Mouse (Mus musculus): ENCODE measurements around the gene Fam216a.

DNA sequence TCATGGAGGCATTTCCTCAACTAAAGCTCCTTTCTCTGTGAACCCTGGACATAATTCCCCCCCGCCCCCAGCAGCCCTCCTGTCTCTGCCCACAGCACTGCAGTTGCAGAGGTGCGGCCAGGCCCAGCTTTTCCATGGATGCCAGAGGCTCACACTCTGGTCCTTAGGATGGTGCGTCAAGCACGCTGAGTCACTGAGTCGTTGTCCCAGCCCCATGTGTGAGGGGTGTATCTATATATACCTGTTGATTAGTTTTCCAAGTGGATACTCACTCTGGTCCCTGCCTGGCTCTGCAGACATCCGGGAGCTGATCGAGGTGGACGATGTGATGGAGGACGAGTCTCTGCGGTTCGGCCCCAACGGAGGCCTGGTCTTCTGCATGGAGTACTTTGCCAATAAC is 6.0 kb upstream of the Fam216a start:
- TF ChIP-seq CTCF (IDR thresholded peaks at IDR 0.05; ENCODE audit: control insufficient read depth, insufficient read depth, insufficient replicate concordance, low read depth, low read length) (no peak), POLR2A (IDR thresholded peaks at IDR 0.05; ENCODE audit: control insufficient read depth, low read depth, low read length) (no peak)
